Mouse (Mus musculus): Measurements from ENCODE around the gene Lrp11.
A peak's percentile ranks its signal among the peaks of the same experiment; 100 is the strongest.
"Not testable (repeated sequence)": the region's sequence is repeated elsewhere in the genome, so short reads cannot be mapped to it uniquely, and the experiment has no call there.

Gene Lrp11

GRCm38 (mm10) chr10:7589592-7590233, at the start of gene Lrp11:
Gene Lrp11 (plus strand): TSS chr10:7589800.
- DNase-seq (ENCODE audit: low read depth), result peak; percentile 95

GRCm38 (mm10) chr10:7578002-7578401, 11.6 kb upstream of the Lrp11 start:
- DNase-seq (ENCODE audit: low read depth), result peak; percentile 61

- no peak for DNase-seq (ENCODE audit: low read depth)
Observed at GRCm38 (mm10) chr10:7581401-7581800, 8.2 kb upstream of the Lrp11 start.

GRCm38 (mm10) chr10:7582157-7582890, 7.3 kb upstream of the Lrp11 start:
- no peak for DNase-seq (ENCODE audit: low read depth)

GRCm38 (mm10) chr10:7582891-7583557, 6.6 kb upstream of the Lrp11 start:
- DNase-seq (ENCODE audit: low read depth), result no peak

GRCm38 (mm10) chr10:7586771-7587170, 2.8 kb upstream of the Lrp11 start:
- DNase-seq (ENCODE audit: low read depth), result no peak

- DNase-seq (ENCODE audit: low read depth), result no peak
Observed at GRCm38 (mm10) chr10:7590234-7590689, 662 bp downstream of the Lrp11 start.

- no peak for DNase-seq (ENCODE audit: low read depth)
Observed at GRCm38 (mm10) chr10:7590792-7591191, 1.2 kb downstream of the Lrp11 start.

- no peak for DNase-seq (ENCODE audit: low read depth)
Observed at GRCm38 (mm10) chr10:7594797-7595196, 5.2 kb downstream of the Lrp11 start.

GRCm38 (mm10) chr10:7596251-7596650, 6.7 kb downstream of the Lrp11 start:
- no peak for DNase-seq (ENCODE audit: low read depth)

GRCm38 (mm10) chr10:7598177-7598576, 8.6 kb downstream of the Lrp11 start:
- no peak for DNase-seq (ENCODE audit: low read depth)

GRCm38 (mm10) chr10:7600647-7601046, 11.0 kb downstream of the Lrp11 start:
- peak; percentile 85 for DNase-seq (ENCODE audit: low read depth)

GRCm38 (mm10) chr10:7605168-7605567, 15.6 kb downstream of the Lrp11 start:
- no peak for DNase-seq (ENCODE audit: low read depth)

GRCm38 (mm10) chr10:7606437-7606836, 16.8 kb downstream of the Lrp11 start:
- no peak for DNase-seq (ENCODE audit: low read depth)

- no peak for DNase-seq (ENCODE audit: low read depth)
Observed at GRCm38 (mm10) chr10:7608611-7609010, 19.0 kb downstream of the Lrp11 start.

GRCm38 (mm10) chr10:7611647-7612046, 22.0 kb downstream of the Lrp11 start:
- DNase-seq (ENCODE audit: low read depth), result no peak

- not testable (repeated sequence) for DNase-seq (ENCODE audit: low read depth)
Observed at GRCm38 (mm10) chr10:7612210-7612609, 22.6 kb downstream of the Lrp11 start.

GRCm38 (mm10) chr10:7614834-7615233, 25.2 kb downstream of the Lrp11 start:
- no peak for DNase-seq (ENCODE audit: low read depth)

- not testable (repeated sequence) for DNase-seq (ENCODE audit: low read depth)
Observed at GRCm38 (mm10) chr10:7617146-7617545, 27.5 kb downstream of the Lrp11 start.

GRCm38 (mm10) chr10:7617556-7617955, 28.0 kb downstream of the Lrp11 start:
- not testable (repeated sequence) for DNase-seq (ENCODE audit: low read depth)

- DNase-seq (ENCODE audit: low read depth), result no peak
Observed at GRCm38 (mm10) chr10:7619821-7620241, 30.2 kb downstream of the Lrp11 start.

- DNase-seq (ENCODE audit: low read depth), result no peak
Observed at GRCm38 (mm10) chr10:7620723-7621122, 31.1 kb downstream of the Lrp11 start.

- no peak for DNase-seq (ENCODE audit: low read depth)
Observed at GRCm38 (mm10) chr10:7622378-7622777, 32.8 kb downstream of the Lrp11 start.
